Mouse (Mus musculus) inflammation-experienced regulatory T-cells, adult 16 weeks (primary cell): ENCODE data around the gene Crybg2. TPM values are rescaled to one million over a fixed set of nuclear protein-coding genes. Genes with fewer than 3 reads are reported as not detected.

Experiments used
- polyA plus RNA-seq: library from polyadenylated mRNA; unstranded; fragments of 100-300 nt; shearing (Covaris generic); gene quantifications from one replicate; pipeline ENCODE4 v1.2.1, GENCODE M21; 2017

Gene Crybg2
- polyA plus RNA-seq, result 18.3 TPM

DNA sequence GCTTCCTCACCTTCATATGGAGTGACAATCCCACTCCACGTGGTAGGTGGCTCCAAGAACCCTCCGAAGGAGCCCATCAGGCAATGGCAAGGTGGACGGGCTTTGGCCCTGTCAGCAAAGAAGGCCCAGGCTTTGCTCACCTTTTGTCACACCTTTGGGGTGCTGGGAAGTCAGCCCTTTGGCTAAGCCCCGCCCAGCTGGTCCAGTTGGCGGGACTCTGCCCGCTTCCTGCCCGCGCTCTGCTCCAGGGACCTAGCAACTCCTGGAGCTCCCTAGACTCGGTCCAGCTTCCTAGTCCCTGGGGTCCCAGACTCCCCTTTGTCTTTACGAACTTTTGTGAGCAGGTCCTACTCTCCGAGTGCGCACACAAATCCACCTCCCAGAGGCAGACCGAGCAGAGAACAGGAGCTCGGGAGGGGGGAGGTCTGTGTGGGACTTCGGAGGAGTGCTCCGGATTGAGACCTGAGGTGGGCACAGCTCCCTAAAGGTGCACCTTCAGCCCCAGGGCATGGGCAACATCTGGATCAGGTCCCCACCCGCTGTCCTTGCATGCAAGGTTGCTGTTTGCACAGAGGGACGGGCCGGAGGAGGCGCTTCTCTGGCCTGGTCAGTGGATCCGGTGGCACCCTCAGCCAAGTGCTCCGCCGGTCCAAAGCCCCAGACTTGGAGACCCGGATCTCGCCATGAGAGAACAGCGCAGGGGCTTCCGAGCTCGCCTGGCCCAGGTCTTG lies at the start of gene Crybg2:
Gene Crybg2, plus strand, starts transcription at position 681 of the 731 bp plus-strand sequence.

DNA sequence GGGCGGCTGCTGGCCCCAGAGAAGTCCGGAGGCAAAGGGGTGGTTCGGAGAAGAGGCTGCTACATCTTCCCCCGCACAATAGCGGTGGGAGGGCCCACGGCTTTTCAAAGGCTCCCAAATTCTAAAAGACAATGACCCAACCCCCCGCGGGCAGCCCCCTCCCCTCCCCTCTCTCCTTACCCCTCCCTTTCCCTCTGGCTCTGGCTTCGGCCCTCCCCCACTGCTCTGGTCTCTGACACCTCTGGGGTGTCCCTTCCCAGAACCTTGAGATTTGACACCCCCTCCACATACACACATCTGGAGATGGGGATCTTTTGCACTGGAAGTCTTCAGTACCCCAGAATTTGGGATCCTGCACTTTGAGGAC lies 41.9 kb upstream of the Crybg2 start, which contains the start of gene Lin28a:
Gene Lin28a, minus strand, starts transcription at position 63 of the 367 bp plus-strand sequence.

DNA sequence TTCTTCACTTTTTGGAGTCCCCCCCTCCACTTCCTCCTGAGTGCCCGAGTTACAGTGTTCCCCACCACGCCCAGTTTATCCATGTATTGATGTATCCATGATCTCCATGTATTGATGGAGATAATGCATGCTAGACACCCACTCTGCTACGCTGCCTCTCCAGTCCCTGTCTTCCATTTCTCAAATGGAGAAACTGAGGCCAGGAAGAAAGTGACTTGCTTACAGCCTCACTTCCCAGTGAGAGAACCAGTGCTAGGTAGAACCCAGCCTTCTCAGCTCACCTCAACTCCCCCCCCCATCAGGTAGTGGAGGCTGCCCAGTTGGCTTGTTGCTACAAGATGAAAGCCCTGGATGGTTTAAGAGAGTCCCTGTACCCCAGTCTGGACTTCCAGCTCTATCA lies 7.1 kb upstream of the Crybg2 start, which contains the start of gene Zfp683:
Gene Zfp683, plus strand, starts transcription at position 301 of the 400 bp plus-strand sequence.

DNA sequence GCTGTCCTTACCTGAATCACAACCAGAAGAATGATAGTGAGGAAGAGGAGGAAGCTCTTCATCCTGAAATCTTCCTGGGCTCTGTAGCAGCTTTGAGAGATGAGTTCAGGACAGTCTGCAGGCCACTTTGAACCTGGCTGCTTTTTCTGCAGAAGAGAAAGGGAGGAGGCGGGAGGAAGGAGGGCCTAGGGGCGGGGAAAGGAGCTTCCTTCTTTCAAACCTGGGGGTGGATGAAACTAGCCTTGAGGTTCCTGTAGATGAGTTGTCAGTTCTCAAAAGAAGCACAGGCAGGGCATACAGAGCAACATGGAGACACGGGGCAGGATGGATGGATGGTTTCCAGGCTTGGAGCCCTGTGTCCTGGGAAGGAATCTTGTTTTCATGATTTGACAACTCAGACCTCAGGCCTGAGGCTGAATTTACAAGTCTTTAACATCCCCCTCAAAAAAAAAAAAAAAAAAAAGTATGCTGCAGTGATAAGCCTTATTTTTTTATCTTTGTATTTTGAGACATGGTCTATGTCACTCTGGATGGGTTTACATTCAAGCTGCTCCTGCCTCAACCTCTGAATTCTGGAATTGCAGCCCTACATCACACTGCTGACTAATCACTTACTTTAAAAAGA lies 34.4 kb downstream of the Crybg2 start, which contains the start of gene Cd52:
Gene Cd52, minus strand, starts transcription at position 160 of the 625 bp plus-strand sequence.

DNA sequence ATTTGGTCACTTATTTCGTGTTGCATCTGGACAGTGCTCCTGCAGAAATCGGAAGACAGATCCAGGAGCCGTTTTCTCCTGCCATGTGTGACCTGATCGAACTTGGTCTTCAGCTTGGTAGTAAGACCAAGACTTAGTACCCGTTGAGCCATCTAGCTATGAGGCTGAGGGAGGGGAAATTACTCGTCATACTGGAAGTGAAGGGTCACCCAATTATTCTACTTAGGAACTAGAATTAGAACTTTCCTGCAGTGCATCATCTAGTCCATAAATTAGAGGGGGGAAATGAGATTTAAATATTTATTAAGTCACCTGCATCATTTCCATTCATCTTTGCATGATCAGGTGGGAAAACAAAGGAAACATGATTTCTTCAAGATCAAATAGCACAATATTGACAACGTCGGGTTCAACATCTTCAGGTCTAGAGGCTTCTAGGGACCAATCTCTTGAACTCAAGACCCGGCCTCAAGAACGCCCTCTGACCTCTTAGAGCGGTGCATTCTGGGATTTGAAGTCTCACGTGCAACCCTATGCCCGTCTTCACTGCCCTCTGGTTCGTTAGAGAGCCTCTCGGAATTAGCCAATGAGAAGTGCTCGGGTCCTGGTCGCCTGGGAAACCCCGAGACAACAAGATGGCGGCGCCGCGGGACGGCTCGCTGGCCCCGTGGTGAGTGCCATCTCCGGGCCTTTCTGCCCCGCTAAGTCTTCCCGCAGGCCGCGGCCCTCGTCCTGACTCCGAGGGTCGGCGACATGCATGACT lies 41.5 kb downstream of the Crybg2 start, which contains the start of gene Ubxn11:
Gene Ubxn11, plus strand, starts transcription at position 592 of the 763 bp plus-strand sequence.

DNA sequence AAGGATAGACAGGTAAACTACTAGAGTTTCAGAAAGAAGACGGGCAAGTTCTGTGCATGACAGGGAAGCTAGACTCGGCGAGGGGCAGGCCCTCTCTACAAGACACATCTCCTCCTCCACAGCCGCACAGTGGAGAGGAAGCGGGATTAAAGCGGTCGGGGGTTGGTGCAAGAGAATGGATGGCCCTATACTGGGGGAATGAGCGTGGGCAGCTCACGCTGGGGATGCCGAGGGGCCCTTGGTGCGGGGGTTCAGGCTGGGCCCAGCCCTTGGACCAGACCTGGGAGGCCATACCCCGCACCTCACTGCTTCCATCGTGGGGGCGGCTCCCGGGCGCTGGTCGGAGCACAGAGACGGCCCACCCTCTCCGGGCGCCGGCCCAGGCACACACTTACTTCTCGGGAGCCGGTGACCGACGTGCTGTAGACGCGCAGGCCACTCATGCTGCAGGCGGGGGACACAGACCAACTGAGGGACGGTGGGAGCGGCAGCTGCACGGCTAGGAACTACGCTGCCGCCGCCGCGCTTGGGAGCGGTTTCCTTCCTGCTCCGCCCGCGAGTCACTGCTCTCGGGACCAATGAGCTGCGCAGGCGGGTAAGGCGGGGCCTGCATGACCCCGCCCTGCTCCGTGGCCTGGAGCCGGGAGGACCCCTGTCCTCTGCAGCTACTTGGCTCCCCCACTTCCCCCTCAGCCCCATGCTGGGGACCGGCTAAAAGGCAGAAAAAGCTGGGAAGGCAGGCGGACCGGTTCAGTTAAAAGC lies 67.8 kb downstream of the Crybg2 start, which contains the start of gene Sh3bgrl3:
Gene Sh3bgrl3, minus strand, starts transcription at position 569 of the 762 bp plus-strand sequence.

Other genes with a start within 250 kb of the Crybg2 start
- gene Rps6ka1, start 173.0 kb upstream of the Crybg2 start, polyA plus RNA-seq, result 297 TPM
- gene Hmgn2, start 92.2 kb upstream of the Crybg2 start, polyA plus RNA-seq, result 425 TPM
- 39.1 TPM for gene Dhdds, start 59.9 kb upstream of the Crybg2 start, polyA plus RNA-seq
- not detected for gene Lin28a, start 42.0 kb upstream of the Crybg2 start, polyA plus RNA-seq
- gene Zfp683, start 7.0 kb upstream of the Crybg2 start, polyA plus RNA-seq, result 2.5 TPM
- gene Cd52, start 34.3 kb downstream of the Crybg2 start, polyA plus RNA-seq, result 2,675 TPM
- 48.4 TPM for gene Ubxn11, start 41.8 kb downstream of the Crybg2 start, polyA plus RNA-seq
- 1,409 TPM for gene Sh3bgrl3, start 68.0 kb downstream of the Crybg2 start, polyA plus RNA-seq
- 89.6 TPM for gene Cep85, start 126.3 kb downstream of the Crybg2 start, polyA plus RNA-seq
- gene Gm7534, start 142.2 kb downstream of the Crybg2 start, polyA plus RNA-seq, result not detected
- not detected for gene Catsper4, start 166.6 kb downstream of the Crybg2 start, polyA plus RNA-seq
- gene Cnksr1, start 177.6 kb downstream of the Crybg2 start, polyA plus RNA-seq, result not detected
- gene E130218I03Rik, start 182.8 kb downstream of the Crybg2 start, polyA plus RNA-seq, result 9.3 TPM
- gene Zfp593, start 184.8 kb downstream of the Crybg2 start, polyA plus RNA-seq, result 15.7 TPM
- not detected for gene Gm30191, start 186.1 kb downstream of the Crybg2 start, polyA plus RNA-seq
- not detected for gene Grrp1, start 193.3 kb downstream of the Crybg2 start, polyA plus RNA-seq
- gene Pdik1l, start 227.1 kb downstream of the Crybg2 start, polyA plus RNA-seq, result 27.9 TPM